Mouse (Mus musculus): ENCODE measurements around the gene Als2.

GRCm38 (mm10) chr1:59257736-59258135, 20.7 kb upstream of the Als2 start:
- TF ChIP-seq CTCF (IDR thresholded peaks at IDR 0.05; ENCODE audit: low read depth) (no peak), EP300 (IDR thresholded peaks at IDR 0.05; ENCODE audit: low read depth) (no peak)

Data from liver, embryonic 14.5 days (tissue).